Mouse (Mus musculus) kidney, adult 2 months (tissue): ENCODE data around the gene Srsf11.

ENCODE experiments used
- CTCF ChIP-seq: fragments of 200-500 bp; conservative IDR thresholded peaks from 2 replicates; pipeline ENCODE4 v1.5.1; 2011; ENCODE audit warnings: low read depth, mild to moderate bottlenecking, control low read depth, low read length, moderate library complexity, mixed read lengths; ENCODE audit not compliant: insufficient read depth, insufficient read length
- POLR2A ChIP-seq: fragments of 200-500 bp; IDR thresholded peaks from one replicate; pipeline ENCODE4 v1.6.1; 2011; ENCODE audit warnings: low read depth, low read length, control low read depth

DNA sequence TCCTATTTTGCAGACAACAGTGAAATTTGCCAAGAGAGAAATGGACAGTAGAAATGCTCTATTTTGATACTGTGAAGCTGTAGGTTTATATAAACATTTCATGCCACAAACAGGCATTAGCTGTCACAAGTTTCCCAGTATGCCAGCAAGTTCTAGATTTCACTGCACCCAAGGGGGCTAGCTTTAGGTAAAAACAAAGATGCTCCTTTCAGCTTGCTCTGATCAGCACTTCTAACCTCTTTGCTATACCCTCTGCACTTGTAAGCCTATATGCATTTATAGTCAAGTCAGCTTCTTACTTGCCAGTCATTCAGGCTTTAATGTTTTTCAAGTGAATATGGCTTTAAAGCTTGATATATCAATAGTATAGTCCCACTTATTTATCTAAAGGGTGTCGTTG is 27.8 kb downstream of the Srsf11 start:
- TF ChIP-seq POLR2A (no peak), CTCF (no peak)
